Mouse (Mus musculus): ENCODE data around the gene Tha1.
"Not testable (repeated sequence)": the region's sequence is repeated elsewhere in the genome, so short reads cannot be mapped to it uniquely, and the experiment has no call there.

The Tha1 gene

GRCm38 (mm10) chr11:117848271-117848984 lies 24.9 kb downstream of the Tha1 start:
- no peak for DNase-seq

GRCm38 (mm10) chr11:117847593-117848215 lies 25.6 kb downstream of the Tha1 start:
- DNase-seq, result no peak

- DNase-seq, result no peak
Measured at GRCm38 (mm10) chr11:117846640-117847039, 26.6 kb downstream of the Tha1 start.

- no peak for DNase-seq
Measured at GRCm38 (mm10) chr11:117845651-117846050, 27.6 kb downstream of the Tha1 start.

GRCm38 (mm10) chr11:117844997-117845396 lies 28.3 kb downstream of the Tha1 start:
- DNase-seq, result no peak

- no peak for DNase-seq
Measured at GRCm38 (mm10) chr11:117843434-117843833, 29.8 kb downstream of the Tha1 start.

GRCm38 (mm10) chr11:117840910-117841309 lies 32.4 kb downstream of the Tha1 start:
- no peak for DNase-seq

GRCm38 (mm10) chr11:117839021-117839420 lies 34.3 kb downstream of the Tha1 start:
- no peak for DNase-seq

GRCm38 (mm10) chr11:117838572-117838971 lies 34.7 kb downstream of the Tha1 start:
- DNase-seq, result no peak

- DNase-seq, result no peak
Measured at GRCm38 (mm10) chr11:117836306-117836705, 37.0 kb downstream of the Tha1 start.

GRCm38 (mm10) chr11:117834086-117834485 lies 39.2 kb downstream of the Tha1 start:
- DNase-seq, result no peak

- DNase-seq, result not testable (repeated sequence)
Measured at GRCm38 (mm10) chr11:117833509-117833908, 39.8 kb downstream of the Tha1 start.

- DNase-seq, result no peak
Measured at GRCm38 (mm10) chr11:117832086-117832969, 41.0 kb downstream of the Tha1 start.

GRCm38 (mm10) chr11:117830401-117830800 lies 42.9 kb downstream of the Tha1 start:
- no peak for DNase-seq

- DNase-seq, result no peak
Measured at GRCm38 (mm10) chr11:117829671-117830215, 43.5 kb downstream of the Tha1 start.

GRCm38 (mm10) chr11:117828888-117829604 lies 44.2 kb downstream of the Tha1 start:
- no peak for DNase-seq

- DNase-seq, result no peak
Measured at GRCm38 (mm10) chr11:117828149-117828887, 45.0 kb downstream of the Tha1 start.

GRCm38 (mm10) chr11:117827386-117827785 lies 45.9 kb downstream of the Tha1 start:
- no peak for DNase-seq

- no peak for DNase-seq
Measured at GRCm38 (mm10) chr11:117826916-117827315, 46.4 kb downstream of the Tha1 start.

GRCm38 (mm10) chr11:117826164-117826563 lies 47.1 kb downstream of the Tha1 start:
- no peak for DNase-seq

- DNase-seq, result no peak
Measured at GRCm38 (mm10) chr11:117825333-117826101, 47.8 kb downstream of the Tha1 start, which contains the start of the genes Afmid and Tk1. Afmid (plus strand) TSS chr11:117825924. Tk1 (minus strand) TSS chr11:117826092.

All from cerebellum, adult 11-12 months (tissue).